Mouse (Mus musculus): ENCODE results near the gene Ube2r2. TPM values are rescaled to one million over a fixed set of nuclear protein-coding genes. Genes with fewer than 3 reads are reported as not detected.
A peak's percentile ranks its signal among the peaks of the same experiment; 100 is the strongest.

Ube2r2 gene
- total RNA-seq, 2 experiments from 2014 or later = 28.1 to 135 TPM

DNA sequence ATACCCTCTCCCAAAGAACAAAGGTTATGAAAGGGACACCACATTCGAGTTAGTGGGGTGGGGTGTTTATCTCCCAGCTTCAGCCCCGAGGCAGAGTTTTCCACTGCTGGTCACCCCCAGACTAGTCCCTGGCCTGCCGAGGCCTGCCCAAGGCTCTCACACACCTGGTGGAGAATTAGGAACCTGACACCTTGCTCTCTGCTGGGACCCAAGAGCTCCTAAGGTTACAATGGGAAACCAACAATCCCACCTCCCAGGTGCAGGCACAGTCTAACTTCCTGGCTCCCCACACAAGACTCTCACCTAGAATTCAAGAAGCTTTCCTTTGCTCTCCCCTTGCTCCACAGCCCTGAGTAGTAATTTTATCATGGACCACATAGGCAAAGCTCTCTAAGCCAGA lies 18.7 kb upstream of the Ube2r2 start:
- ATAC-seq (replicated peaks; ENCODE audit: poor library complexity, severe bottlenecking) = no peak

DNA sequence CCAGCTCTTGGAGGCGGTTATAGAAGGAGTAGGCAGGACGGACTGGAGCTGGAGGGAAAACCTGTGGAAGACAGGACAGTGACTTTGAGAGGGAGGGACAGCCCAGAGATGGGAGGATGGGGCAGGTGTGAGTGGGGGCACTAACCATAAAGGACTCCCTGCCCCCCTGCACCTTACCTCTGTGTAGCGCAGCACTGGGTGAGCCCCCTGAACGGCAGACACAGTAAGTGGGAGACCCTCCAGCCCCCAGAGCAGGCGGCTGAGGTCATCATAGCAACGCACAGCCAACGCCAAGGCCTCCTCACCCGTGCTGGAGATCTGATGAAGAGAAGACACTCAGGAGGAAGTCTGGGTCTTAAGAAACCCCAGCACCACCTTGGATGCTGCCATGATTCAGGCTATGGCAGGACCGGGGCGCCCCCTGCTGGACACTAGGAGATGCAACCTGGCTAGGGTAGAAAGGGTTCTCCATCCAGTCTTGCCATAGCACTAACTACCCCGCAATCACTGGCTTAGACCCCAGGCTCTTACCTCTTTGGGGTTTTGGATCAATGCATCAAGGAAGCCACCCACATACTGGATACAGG lies 16.7 kb upstream of the Ube2r2 start:
- ATAC-seq (replicated peaks; ENCODE audit: poor library complexity, severe bottlenecking) = peak; percentile 69

DNA sequence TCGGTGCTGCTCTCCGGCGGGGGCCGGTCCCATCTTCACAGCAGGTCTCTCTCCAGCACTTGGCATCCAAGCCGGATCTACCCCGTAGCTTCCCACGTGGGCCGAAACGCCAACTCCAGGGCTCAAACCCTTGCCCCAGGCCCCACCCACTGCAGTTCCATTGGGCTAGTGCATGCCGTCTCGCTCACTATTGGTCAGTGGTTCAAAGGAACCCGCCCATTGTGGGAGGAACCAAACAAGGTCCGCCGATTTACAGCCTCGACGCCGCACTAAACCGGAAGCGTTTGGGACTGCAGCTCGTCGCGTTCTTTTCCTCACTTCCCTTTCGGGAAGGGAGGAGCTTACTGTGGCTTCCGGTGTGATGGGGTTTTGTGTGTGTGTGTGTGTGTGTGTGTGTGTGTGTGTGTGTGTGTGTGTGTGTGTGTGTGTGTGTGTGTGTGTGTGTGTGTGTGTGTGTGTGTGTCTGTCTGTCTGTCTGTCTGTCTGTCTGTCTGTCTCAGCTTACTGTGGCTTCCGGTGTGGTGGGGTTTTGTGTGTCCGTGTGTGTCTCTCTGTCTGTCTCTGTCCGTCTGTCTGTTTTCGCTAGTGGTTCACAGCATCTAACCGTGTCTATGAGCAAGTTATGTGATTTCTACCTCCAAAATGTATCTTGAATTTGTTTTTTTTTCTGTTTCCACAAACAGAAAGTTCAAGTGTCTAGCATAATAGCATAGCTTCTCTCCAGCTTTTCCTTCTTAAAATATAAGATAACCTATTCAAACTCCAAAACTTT lies 11.2 kb upstream of the Ube2r2 start, which contains the start of gene Nol6:
Gene Nol6 (minus strand): TSS at position 276 of the 772 bp plus-strand sequence.
- peak; percentile 99 for ATAC-seq (replicated peaks; ENCODE audit: poor library complexity, severe bottlenecking)

DNA sequence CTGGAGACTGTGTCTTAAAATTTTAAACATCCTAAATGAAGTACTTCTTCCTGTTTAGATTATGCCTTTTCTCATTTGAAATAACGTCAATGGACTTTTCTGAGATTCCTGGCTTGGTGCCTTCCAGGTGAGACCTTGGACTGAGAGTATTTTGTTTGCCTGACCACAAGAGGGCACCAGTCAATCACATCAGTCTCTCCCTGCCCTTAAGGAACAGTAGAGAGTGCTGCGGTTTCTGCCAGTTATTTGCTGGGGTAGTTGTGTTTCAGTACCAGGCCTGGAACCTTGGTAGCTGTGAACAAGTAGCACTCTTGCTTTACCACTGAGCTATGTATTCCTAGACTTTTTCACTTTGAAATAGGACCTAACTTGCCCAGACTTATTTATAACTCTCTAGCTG lies 6.1 kb upstream of the Ube2r2 start:
- ATAC-seq (replicated peaks; ENCODE audit: poor library complexity, severe bottlenecking) = peak; percentile 87

DNA sequence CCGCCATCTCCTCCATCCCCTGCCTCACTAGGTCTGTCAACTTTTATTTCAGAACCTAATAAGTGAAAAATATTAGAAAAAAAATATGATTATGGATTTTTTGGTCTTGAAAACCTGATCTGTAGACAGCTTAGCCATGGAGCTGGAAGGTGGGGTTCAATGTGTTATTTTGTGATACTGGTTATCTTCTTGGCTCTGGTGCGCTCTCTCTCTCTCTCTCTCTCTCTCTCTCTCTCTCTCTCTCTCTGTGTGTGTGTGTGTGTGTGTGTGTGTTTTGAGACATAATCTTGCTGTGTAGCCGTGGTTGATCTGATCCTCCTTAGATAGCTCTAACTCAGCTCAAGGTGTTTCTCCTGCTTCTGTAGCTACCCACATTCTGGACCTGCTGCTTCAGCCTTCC lies 5.7 kb upstream of the Ube2r2 start:
- no peak for ATAC-seq (replicated peaks; ENCODE audit: poor library complexity, severe bottlenecking)

DNA sequence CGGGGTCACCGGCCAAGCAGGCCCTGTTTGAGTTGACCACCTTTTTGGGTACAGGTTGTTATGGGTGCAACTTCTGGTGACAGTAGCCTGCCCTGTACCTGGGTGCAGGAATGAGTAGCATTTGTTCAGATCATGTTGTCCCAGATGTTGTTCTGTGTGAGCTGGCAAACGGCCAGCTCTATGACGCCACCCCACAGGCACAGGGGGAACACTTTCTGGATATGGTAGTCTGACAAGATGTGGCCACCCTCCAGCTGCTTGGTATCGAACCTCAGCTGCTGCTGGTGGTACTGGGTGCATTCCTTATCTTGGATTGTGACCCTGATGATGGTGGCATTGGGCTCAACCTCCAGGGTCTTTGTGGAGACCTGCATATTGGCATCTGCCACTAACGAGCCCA lies 3.1 kb upstream of the Ube2r2 start:
- no peak for ATAC-seq (replicated peaks; ENCODE audit: poor library complexity, severe bottlenecking)

DNA sequence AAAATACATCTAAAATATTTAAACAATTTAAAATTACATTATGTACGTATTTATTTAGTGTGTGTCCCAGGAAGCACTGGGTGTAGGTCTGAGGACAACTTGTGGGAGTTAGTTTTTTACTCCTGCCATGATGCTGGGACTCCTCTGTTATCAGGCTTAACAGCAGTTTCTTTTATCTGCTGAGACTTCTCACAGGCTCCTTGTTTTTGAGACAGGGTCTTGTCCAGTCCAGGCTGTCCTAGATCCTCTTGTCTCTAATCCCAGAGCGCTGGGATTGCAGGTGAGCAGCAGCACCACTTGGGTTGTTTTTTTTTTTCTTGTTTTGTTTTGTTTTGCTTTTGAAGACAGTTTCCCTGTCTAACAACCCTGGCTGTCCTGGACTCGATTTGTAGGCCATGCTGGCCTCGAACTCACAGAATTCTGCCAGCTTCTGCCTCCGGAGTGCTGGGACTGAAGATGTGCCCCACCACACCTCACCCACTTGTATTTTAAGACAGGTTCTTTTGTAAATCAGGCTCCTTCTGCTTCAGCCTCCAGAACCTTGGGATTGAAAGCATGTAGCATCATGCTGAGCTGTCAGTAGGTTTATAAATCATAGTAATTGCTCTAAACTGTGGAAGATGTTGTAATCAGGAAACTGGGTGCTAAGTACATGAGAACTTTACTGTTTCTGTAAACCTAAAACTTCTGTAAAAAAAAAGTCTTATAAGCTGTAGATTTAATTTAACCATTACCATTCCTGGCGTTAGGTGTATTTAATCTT lies 1.8 kb upstream of the Ube2r2 start:
- no peak for ATAC-seq (replicated peaks; ENCODE audit: poor library complexity, severe bottlenecking)

DNA sequence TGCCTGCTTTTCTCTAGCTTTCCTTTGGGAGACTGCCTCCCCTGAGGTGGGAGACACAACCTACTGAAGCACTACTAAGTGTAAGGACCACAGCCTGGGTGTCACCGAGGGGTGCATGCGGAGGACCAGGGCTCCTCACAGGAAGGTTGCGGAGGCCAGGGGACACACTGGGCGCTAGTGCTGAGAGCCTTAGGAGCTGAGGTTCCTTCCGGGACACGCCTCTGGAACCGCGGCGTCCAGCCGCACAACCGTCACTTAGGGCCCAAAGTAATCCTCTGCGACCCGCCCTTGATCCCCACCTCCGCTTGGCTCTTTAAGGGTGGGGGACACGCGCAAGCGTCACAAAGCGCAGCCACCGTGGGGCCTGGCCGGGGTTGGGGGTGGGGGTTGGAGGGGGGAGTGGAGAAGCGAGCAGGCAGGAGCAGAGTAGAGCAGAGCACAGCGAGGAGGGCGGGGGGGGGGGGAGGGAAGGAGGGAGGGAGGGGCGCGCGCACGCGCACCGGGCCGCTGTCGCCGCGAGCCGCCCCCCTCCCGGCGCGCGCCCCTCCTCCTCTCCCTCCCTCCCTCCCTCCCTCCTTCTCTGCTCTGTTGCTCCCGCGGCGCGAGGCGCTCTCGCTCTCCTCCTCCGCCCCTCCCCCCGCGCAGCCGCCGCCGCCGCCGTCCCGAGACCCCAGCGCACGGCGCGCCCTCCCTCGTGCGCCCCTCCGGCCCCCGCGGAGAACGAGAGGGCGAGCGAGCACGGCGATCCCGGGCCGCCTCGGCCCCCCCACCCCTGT lies 420 bp upstream of the Ube2r2 start:
- peak; percentile 80 for ATAC-seq (replicated peaks; ENCODE audit: poor library complexity, severe bottlenecking)

DNA sequence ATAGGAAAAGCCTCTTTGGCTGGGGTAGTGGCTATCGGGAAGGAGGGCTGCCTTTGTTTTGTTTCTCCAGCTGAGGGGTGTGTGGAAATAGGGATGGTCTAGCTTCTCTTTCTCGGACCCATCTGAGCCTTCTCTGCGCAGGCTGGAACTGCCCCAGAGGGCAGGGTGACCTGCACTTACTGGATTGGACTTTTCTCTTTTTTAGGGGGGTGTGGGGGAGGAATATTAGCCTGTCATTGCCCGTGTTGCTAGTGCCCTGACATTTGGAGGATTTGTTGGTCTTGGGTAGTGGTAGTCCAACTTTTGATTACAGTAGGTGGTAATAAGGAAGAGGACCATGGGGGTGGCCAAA lies 887 bp downstream of the Ube2r2 start:
- ATAC-seq (replicated peaks; ENCODE audit: poor library complexity, severe bottlenecking) = peak; percentile 19

DNA sequence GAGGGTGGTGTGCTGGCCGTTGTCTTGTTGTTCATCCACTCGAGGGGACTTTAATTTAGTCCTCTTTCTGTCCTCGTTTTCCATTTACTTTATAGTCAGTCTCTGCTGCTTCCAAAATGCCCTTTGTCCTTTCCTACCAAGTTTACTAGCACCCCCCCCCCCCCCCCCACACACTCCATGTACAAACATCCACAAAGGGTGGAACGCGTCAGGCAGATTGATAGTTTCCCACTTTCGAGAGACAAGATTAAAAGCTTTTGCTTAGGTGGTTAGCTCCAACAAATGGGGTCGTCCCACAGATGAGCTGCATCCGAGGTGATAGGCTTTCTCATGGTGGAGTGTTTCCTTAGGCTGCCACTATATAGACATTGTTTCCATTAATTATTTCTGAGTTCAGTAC lies 1.3 kb downstream of the Ube2r2 start:
- ATAC-seq (replicated peaks; ENCODE audit: poor library complexity, severe bottlenecking) = no peak

DNA sequence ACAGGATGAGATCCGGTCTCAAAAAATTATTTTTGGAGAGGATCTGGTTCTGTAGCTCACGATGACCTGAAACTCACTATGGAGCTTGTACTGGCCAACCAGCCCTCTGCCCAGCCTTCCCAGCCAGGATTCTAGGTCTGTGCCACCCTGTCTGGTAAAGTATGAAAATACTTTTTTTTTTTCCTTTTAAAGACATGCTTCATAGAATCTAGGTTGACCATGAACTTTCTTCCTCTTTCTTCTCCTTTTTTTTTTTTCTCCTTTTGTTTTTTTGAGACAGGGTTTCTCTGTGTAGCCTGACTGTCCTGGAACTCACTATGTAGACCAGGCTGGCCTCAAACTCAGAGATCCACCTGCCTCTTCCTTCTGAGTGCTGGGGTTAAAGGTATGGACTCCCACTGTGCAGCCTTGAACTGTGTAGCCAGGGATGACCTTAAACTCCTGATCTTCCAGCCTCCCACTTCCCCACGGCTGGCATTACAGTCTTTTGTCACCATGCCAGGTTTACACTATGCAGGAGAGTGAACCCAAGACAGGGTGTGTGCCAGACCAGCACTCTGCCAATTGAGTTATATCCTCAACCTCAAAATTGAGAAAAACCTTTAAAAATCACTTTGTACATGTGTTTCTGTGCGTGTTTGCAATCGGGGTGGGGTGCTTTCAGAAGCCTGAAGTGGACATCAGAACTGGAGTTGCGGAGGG lies 4.8 kb downstream of the Ube2r2 start:
- no peak for ATAC-seq (replicated peaks; ENCODE audit: poor library complexity, severe bottlenecking)

DNA sequence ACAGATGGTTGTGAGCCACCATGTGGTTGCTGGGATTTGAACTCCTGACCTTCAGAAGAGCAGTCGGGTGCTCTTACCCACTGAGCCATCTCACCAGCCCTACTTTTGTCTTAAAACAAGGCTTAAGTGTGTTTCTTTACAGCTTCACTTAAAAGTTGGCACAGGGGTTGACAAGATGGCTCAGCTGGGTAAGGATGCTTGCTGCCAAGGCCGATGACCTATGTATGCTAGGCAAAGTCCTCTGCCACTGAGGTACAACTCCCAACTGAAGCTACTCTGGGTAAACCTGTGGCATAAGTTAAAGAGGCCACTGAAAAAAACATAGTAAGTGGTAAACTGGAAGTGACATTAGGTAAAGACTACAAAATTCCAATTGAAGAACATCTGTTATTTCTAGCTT lies 7.1 kb downstream of the Ube2r2 start:
- no peak for ATAC-seq (replicated peaks; ENCODE audit: poor library complexity, severe bottlenecking)

DNA sequence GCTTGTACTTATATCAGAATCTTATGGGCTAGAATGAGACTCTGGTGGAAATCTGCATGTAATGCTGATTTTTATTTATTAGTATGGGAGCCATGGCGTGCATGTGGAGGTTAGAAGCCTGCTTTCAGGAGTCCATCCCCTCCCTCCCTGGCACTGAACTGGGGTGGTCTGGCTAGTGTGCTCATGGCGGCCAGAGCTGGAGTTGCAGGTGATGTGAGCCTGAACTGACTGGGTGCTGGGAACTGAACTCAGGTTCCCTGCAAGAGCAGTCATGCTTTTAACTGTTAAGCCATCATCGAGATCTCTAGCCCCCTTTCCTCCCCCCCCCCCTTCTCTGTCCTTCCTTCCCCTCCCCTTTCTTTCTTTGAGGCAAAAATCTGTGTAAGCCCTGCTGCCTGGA lies 14.3 kb downstream of the Ube2r2 start:
- ATAC-seq (replicated peaks; ENCODE audit: poor library complexity, severe bottlenecking) = no peak

DNA sequence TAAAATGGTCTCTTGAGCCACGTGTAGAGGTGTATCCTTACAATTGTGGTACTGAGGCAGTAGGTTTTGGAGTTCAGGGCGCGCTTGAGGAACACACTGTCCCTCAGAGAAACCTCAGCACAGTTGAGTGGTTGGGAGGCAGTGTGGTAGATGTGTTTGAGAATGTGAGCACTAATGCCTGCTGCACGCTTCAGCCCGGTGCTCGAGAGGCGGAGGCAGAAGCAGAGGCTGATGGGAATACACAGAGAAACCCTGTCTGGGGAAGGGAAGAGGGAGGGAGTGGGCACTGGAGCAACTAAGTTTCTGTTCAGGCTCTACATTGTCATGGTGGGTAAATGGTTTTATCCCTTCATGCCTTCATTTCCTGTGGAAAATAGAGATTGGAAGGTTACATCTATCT lies 15.6 kb downstream of the Ube2r2 start:
- ATAC-seq (replicated peaks; ENCODE audit: poor library complexity, severe bottlenecking) = no peak

DNA sequence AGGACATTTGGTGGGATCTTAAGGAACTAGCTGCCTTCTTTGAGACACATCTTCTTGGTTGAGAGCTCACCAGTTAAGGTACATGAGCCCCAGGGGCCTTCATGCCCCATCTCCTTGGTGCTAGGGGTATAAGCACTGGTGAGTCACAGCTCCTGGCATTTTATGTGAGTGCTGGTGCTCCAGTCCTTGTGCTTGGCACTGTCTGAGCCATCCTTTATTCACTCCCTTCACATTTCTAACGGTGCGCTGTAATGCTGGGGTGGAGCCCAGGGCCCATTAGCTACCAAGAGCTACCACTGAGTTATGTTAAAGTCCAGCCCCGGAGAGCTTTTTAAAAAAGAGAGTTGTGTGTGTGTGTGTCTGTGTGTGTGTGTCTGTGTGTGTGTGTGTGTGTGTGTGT lies 17.6 kb downstream of the Ube2r2 start:
- no peak for ATAC-seq (replicated peaks; ENCODE audit: poor library complexity, severe bottlenecking)

DNA sequence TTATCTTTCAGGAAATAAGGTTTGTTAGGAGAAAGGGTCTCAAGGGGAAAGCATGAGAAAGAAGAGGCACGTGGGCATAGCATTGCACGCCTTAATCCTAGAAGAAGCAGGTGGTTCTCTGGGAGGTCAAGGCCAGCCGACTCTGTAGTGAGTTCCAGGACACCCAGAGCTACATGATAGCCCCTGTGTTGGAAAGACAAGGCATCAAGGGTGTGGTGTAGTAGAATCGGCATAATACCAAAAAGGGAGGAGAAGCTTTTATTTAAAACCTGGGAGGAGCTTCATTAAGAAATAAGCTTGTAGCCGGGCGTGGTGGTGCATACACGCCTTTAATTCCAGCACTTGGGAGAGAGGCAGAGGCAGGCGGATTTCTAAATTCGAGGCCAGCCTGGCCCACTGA lies 21.4 kb downstream of the Ube2r2 start:
- ATAC-seq (replicated peaks; ENCODE audit: poor library complexity, severe bottlenecking) = no peak

DNA sequence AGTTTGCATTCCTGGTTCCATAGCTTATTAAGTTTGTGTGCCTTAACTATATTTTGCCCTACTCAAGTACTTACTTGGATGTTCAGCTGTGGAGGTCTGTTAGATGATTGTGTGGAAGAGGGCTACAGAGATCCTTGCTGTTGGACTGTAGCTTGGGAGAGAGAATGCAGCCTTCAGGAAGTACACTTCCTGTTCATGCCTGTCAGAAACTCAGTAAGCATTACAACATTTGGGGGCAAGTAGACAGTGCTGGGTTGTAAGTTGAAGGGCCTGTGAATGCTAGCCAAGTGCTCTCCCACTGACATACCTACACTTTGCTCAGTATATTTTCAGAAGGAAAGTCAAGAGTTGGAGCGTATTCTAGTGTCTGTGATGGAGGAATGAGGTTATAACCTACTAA lies 22.7 kb downstream of the Ube2r2 start:
- ATAC-seq (replicated peaks; ENCODE audit: poor library complexity, severe bottlenecking) = peak; percentile 71

DNA sequence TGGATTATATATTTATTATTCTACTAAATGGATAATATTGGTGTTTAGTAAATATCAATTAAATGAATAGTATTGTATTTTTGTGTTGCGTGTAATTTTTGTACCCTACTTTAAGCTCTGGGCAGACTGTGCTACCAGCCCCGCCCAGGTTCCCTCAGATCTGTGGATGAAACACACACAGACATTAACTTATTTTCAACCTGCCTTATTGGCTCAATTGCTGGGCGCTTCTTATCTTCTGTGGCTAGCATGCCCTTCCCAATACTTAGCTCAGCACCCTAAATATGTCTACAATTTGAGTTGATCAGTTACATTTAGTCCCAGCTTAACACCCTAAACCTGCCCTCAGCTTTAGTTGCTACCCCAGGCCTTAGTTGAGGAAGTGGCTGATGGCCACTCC lies 25.7 kb downstream of the Ube2r2 start:
- ATAC-seq (replicated peaks; ENCODE audit: poor library complexity, severe bottlenecking) = no peak

DNA sequence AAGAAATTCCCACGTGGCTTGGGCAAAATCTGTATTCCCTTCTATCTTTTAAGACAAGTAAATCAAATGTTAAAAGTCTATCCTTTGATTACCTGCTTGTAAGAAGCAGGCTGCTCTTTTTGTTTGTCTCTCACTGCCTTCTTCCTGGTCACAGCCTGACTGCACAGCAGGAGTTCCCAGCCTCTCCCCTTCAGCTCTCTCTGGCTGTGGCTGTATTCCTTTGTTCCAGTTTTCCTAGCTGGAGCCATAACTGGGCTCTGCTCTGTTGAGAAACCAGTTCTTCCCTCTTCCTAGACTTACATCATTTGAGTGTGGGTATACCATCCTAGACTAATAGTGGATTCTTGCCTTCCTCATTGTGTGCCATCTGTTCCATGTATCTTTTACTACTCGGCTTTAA lies 29.4 kb downstream of the Ube2r2 start:
- no peak for ATAC-seq (replicated peaks; ENCODE audit: poor library complexity, severe bottlenecking)

All from granulocyte monocyte progenitor cell, adult 5-6 weeks (primary cell).